Mouse (Mus musculus): ENCODE data around the gene Mrpl41.

Gene Mrpl41

DNA sequence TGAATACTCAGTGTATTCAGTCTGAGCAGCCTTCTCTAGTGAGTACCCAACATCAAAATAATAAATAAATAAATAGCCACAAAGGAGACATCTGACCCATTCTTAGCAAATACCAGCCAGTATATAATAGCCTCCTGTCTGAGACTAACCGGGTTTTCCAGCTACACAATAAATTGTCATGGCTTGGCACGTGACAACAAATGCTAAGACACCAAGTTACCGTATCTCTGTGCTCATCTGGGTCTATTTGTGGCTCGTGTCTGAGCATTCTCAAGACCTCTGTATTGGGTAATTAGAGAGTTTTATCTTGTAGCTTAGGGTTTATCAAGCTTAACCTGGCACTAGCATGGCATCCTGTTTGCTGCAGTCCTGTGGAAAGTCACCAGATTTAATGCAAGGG is 32.8 kb downstream of the Mrpl41 start:
- no peak for DNase-seq (ENCODE audit: extremely low spot score, low read depth, low spot score)

DNA sequence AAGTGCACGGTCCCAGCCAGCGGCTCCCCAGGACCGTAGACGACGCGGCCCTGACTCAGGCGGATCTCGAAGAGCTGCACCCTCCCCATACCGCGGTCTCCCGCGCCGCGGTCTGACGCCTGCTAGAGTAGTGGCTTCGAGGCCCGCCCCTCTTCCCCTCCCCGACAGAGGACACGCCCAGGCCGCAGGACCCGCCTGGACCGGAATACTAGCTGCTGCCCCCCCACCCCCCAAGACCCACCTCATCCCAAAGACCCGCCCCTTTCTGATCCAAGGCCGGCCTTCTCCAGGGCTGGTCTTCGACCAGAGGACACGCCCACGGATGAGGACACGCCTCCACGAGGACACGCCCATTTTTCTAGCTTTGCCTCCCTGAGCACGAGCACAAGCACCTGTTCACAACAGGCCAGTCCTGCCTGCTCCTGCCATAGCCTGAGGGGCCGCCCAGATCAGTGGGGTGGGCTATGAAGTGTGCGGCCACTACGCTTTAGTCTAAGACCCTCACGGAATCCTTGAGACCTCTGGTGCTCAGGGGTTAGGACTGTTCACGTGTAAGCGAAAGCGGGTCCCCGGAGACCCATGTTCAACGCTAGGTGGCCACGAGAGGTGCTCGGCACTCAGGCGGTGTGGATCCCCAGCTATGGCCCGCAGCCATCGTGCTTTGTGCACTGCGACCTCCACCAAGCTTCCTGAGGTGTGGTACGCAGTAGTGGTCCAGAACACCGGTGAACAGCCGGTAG is 39.7 kb downstream of the Mrpl41 start, which contains the start of gene Arrdc1:
Arrdc1 (minus strand) TSS at position 196 of the 740 bp plus-strand sequence.
- DNase-seq (ENCODE audit: extremely low spot score, low read depth, low spot score), result peak; percentile 89

DNA sequence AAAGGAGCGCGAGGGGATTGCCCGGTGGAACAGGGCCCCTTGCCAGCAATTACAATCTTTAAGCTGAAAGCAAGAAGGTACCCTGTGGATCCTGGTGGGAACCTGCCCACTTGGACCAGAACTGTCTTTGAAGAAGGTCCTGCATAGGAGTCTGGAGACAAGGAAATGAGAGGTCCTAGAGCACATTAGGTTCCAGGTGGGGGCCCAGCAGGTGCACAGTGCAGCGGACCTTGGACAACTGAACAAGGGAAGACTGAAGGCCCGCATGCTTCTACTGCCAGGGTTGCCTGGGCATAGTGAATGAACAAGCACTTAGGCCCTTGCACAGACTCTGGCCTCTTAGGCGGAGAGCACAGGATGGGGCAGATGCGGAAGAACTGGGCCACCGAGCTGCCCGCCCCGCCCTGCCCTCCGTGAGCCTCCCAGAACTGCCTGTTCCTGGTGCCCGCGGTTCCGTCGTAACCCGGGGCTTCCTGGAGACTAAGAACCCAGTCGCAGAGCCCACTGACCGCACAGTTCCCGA is 40.4 kb downstream of the Mrpl41 start:
- no peak for DNase-seq (ENCODE audit: extremely low spot score, low read depth, low spot score)

DNA sequence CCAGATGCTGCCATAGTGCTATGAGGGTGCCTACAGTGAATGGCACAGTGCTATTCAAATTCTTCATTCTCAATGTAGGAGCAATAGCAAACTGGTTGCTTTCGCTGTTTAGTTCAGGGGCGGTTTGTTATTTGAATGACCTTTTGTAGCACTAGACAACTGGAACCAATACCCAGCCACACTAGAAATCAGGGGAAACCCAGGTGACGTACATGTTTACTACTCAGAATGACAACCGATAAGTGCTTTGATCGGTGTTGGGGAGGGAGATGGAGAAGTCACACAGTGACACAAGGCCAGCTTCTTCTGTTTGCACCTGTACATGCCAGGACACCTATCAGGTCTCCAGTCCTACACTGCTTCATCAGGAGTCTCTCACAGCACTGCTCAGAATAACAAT is 45.3 kb downstream of the Mrpl41 start:
- no peak for DNase-seq (ENCODE audit: extremely low spot score, low read depth, low spot score)

DNA sequence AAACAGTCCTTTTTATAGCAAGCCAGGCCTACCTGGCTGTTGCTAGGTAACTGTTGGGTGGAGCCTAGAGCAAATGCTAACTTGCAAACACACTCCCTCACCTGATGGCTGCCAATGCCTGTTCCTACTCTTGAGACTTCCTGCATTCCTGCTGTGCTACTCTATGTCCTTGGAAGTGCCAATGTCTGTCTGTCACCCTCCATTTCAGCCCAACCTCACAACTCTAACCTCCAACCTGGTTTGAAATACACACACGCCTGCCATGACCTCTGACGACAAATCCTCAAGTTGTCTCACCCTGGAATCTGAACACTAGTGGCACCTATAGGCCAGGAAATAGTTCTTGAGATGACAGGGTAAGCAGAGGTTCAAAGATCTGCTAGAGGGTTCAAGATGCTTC is 45.8 kb downstream of the Mrpl41 start:
- DNase-seq (ENCODE audit: extremely low spot score, low read depth, low spot score), result no peak

DNA sequence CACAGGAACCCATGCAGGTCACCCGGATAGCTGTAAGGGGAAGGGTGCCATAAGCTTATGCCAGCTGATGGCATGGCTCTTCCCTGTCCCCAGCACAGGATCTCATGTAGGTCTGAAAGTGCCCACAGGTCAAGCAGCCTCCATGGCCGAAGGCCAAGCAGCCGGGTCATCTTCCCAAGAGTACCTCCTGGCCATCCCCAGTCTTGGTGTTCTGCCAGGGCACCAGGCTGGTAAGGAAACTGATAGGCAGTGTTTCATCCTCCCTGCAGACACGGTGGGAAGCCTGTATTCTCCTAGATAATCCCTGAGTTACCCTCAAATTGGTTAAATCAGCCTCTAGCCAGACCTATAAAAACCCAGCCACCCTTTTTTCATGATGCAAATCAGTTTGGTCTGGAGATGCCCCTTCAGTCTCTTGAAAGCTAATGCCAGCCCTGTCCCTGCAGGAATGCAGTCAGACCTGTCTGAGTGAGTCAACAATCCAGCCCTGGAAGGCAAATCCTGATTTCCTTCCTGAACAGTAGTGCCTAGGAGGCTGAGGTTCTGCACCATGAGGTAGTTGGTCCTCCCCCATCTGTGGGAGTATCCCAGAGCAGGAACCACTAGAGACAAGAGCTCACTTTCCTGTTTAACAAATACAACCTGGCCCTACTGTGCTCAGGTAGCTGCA is 47.0 kb downstream of the Mrpl41 start:
- DNase-seq (ENCODE audit: extremely low spot score, low read depth, low spot score), result no peak

DNA sequence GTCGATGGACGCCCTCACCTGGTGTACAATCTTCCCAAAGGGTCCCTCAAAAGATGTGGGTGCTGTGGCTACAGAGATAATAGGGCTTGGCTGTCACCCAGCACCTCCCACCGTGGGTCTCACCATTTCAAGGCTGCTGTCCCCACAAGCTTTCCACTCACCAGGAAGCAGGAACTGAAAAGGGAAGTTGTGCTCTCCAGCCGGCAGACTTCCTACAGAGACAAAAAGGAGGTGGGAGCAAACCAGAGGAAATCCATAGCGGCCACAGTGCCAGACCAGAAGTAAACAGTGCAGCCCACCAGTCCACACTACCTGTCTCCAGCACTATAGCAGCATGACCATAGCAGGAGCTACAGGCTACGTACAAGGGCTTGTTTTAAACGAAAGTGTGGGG is 47.9 kb downstream of the Mrpl41 start:
- DNase-seq (ENCODE audit: extremely low spot score, low read depth, low spot score), result no peak

DNA sequence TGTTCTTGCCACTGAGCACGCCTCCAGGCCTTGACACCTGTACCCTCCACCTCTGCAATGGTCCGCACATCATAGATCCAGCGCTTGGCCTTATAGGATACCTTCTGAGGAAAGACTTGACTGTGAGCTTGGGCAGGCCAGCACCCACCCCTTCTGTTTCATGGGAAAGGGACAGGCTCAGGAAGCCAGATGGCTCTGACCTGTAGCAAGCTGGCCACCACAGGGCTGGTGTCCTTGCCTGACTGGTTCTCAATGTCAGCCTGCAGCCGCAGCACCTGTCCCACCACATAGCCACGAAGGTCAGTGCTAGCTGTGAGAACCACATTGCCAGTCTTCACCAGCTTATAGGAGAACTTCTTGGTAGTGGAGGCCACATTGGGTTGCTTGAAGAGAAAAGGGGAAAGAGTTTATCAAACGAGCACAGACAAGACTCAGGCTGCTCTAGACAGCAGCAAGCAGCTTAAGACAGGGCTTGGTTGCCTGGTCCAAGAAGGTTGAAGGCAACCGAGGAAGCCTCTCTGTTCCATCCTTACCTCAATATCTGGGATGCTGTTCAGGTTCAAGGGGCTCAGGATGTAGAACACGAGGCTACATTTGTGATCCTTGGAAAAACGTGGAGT is 48.4 kb downstream of the Mrpl41 start:
- no peak for DNase-seq (ENCODE audit: extremely low spot score, low read depth, low spot score)

DNA sequence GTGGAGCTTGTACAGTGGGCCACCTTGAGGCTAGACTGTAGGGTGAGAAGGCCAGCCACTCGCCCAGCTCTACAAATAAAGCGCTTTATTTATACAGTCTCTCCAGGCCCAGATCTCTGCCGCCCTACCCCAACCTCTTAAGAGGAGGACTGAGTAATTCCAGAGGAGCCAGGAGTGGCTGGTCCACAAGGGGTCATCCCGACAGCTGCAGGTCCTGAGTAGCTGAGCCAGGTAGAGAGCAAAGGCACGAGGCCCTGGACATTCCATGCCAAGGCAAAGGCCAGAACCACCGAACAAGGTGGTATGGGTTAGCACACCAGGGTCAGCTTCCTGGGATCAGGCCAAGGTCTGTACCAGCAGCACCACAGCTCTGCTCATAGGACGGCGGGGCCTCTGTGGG is 49.6 kb downstream of the Mrpl41 start:
- no peak for DNase-seq (ENCODE audit: extremely low spot score, low read depth, low spot score)
